Mouse (Mus musculus) megakaryocyte, adult 5-6 weeks (primary cell): ENCODE measurements around the gene Rasl2-9. TPM values are rescaled to one million over a fixed set of nuclear protein-coding genes. Genes with fewer than 3 reads are reported as not detected.
"Not testable (repeated sequence)": the region's sequence is repeated elsewhere in the genome, so short reads cannot be mapped to it uniquely, and the experiment has no call there.

ENCODE experiments used
- ATAC-seq: 2 replicates; pipeline ENCODE4 v1.8.0; 2016; ENCODE audit warnings: mild to moderate bottlenecking, inconsistent platforms; ENCODE audit not compliant: poor library complexity, severe bottlenecking
- total RNA-seq, 2 experiments: library from RNA; stranded (forward) in 1 of 2; stranded (reverse) in 1 of 2; fragments of 153-499, 151-499 nt in 1 of 2; fragments of 221-1000, 200-1000 nt in 1 of 2; gene quantifications; 2 replicates each; pipeline versions ENCODE4 v1.2.3 to v1.2.4; 2015 to 2017

Rasl2-9 gene
- 1.9 and 2.4 TPM in 2 replicates for total RNA-seq (2015)
- 1.2 TPM in 1 of 2 replicates, not detected in the other for total RNA-seq (2017)

GRCm38 (mm10) chr7:5125549-5126406 is at the start of gene Rasl2-9:
Gene Rasl2-9, minus strand, starts transcription at chr7:5125950.
- peak; percentile 100 for ATAC-seq

- ATAC-seq = not testable (repeated sequence)
Measured at GRCm38 (mm10) chr7:5149570-5149969, 23.8 kb upstream of the Rasl2-9 start, which contains the start of gene Vmn1r55. Gene Vmn1r55, minus strand, starts transcription at chr7:5149670.

- ATAC-seq = no peak
Measured at GRCm38 (mm10) chr7:5125078-5125477, 672 bp downstream of the Rasl2-9 start.

- ATAC-seq = no peak
Measured at GRCm38 (mm10) chr7:5116850-5117249, 8.9 kb downstream of the Rasl2-9 start, which contains the start of gene Rfpl4. Gene Rfpl4, minus strand, starts transcription at chr7:5116950.

- no peak for ATAC-seq
Measured at GRCm38 (mm10) chr7:5112701-5113100, 13.0 kb downstream of the Rasl2-9 start.

- ATAC-seq = no peak
Measured at GRCm38 (mm10) chr7:5109301-5109700, 16.4 kb downstream of the Rasl2-9 start.

GRCm38 (mm10) chr7:5108272-5108671 is 17.5 kb downstream of the Rasl2-9 start:
- no peak for ATAC-seq

GRCm38 (mm10) chr7:5102564-5102963 is 23.2 kb downstream of the Rasl2-9 start:
- ATAC-seq = no peak

GRCm38 (mm10) chr7:5101066-5101663 is 24.6 kb downstream of the Rasl2-9 start:
- ATAC-seq = peak; percentile 95

GRCm38 (mm10) chr7:5099796-5100195 is 26.0 kb downstream of the Rasl2-9 start:
- ATAC-seq = no peak

GRCm38 (mm10) chr7:5098769-5099168 is 27.0 kb downstream of the Rasl2-9 start:
- no peak for ATAC-seq

- no peak for ATAC-seq
Measured at GRCm38 (mm10) chr7:5092831-5093510, 32.8 kb downstream of the Rasl2-9 start.

GRCm38 (mm10) chr7:5092381-5092780 is 33.4 kb downstream of the Rasl2-9 start:
- ATAC-seq = no peak

GRCm38 (mm10) chr7:5091008-5091728 is 34.6 kb downstream of the Rasl2-9 start:
- ATAC-seq = no peak

GRCm38 (mm10) chr7:5089853-5090252 is 35.9 kb downstream of the Rasl2-9 start:
- ATAC-seq = no peak

GRCm38 (mm10) chr7:5087886-5088285 is 37.9 kb downstream of the Rasl2-9 start:
- ATAC-seq = no peak

GRCm38 (mm10) chr7:5086921-5087440 is 38.8 kb downstream of the Rasl2-9 start:
- no peak for ATAC-seq

- no peak for ATAC-seq
Measured at GRCm38 (mm10) chr7:5085512-5085911, 40.2 kb downstream of the Rasl2-9 start.

GRCm38 (mm10) chr7:5083325-5084105 is 42.2 kb downstream of the Rasl2-9 start:
- ATAC-seq = peak; percentile 58

GRCm38 (mm10) chr7:5081939-5082338 is 43.8 kb downstream of the Rasl2-9 start:
- no peak for ATAC-seq
